Mouse (Mus musculus): ENCODE measurements around the gene Jakmip3.

GRCm38 (mm10) chr7:139126549-139126948 is 186.0 kb downstream of the Jakmip3 start:
- TF ChIP-seq POLR2A (IDR thresholded peaks at IDR 0.05; ENCODE audit: borderline replicate concordance, control insufficient read depth, low read depth, low read length) (no peak), CTCF (IDR thresholded peaks at IDR 0.05; ENCODE audit: control insufficient read depth, insufficient read depth, low read length) (no peak)

Measured in bone marrow, adult 2 months (tissue).